Mouse (Mus musculus) liver, embryonic 14.5 days (tissue): ENCODE data around the gene Poll.

Experiments
- CTCF ChIP-seq: IDR thresholded peaks from 2 replicates; pipeline ENCODE4 v1.5.1; 2016; ENCODE audit warnings: antibody characterized with exemption, low read depth, control low read depth
- EP300 ChIP-seq: IDR thresholded peaks from 2 replicates; pipeline ENCODE4 v1.6.1; 2016; ENCODE audit warnings: antibody characterized with exemption, low read depth

GRCm38 (mm10) chr19:45606701-45607100, 46.4 kb upstream of the Poll start:
- TF ChIP-seq CTCF (no peak), EP300 (no peak)
